Mouse (Mus musculus) neural tube, embryonic 11.5 days (tissue): Measurements from ENCODE around the gene Rbfox3. TPM values are rescaled to one million over a fixed set of nuclear protein-coding genes. Genes with fewer than 3 reads are reported as not detected.
A peak's percentile ranks its signal among the peaks of the same experiment; 100 is the strongest.

Experiments used
- ATAC-seq: fragments of 200-750 bp; cut with Nextera tagmentation; 2 replicates; pipeline ENCODE4 v1.8.0; 2017; ENCODE audit warnings: moderate number of reproducible peaks, mild to moderate bottlenecking, moderate TSS enrichment, moderate library complexity; ENCODE audit not compliant: insufficient read depth, low FRiP score, low TSS enrichment
- DNase-seq: peaks from one replicate; pipeline ENCODE4 v3.0.0-alpha.2; 2015; ENCODE audit warnings: low spot score
- H3K27ac ChIP-seq: fragments of 300-500 bp; sonication (generic); 2 replicates; pipeline ENCODE4 v1.5.1; 2014; ENCODE audit warnings: low read depth, mild to moderate bottlenecking, low read length
- H3K27me3 ChIP-seq: fragments of 300-500 bp; sonication (generic); 2 replicates; pipeline ENCODE4 v1.6.1; 2014; ENCODE audit warnings: mild to moderate bottlenecking, low read length, mixed read lengths; ENCODE audit not compliant: control insufficient read depth, insufficient read depth
- H3K36me3 ChIP-seq: fragments of 300-500 bp; sonication (generic); 2 replicates; pipeline ENCODE4 v1.6.1; 2014; ENCODE audit warnings: mild to moderate bottlenecking, low read length, moderate library complexity, mixed read lengths; ENCODE audit not compliant: control insufficient read depth, insufficient read depth
- H3K4me1 ChIP-seq: fragments of 300-500 bp; sonication (generic); 2 replicates; pipeline ENCODE4 v1.6.1; 2014; ENCODE audit warnings: low read length, mixed read lengths; ENCODE audit not compliant: control insufficient read depth, insufficient read depth
- H3K4me2 ChIP-seq: fragments of 300-500 bp; sonication (generic); 2 replicates; pipeline ENCODE4 v1.6.1; 2014; ENCODE audit warnings: low read depth, mild to moderate bottlenecking, moderate library complexity
- H3K4me3 ChIP-seq: fragments of 300-500 bp; sonication (generic); 2 replicates; pipeline ENCODE4 v1.5.1; 2014; ENCODE audit warnings: low read depth, low read length
- H3K9ac ChIP-seq: fragments of 300-500 bp; sonication (generic); 2 replicates; pipeline ENCODE4 v1.6.1; 2014; ENCODE audit warnings: mild to moderate bottlenecking, low read length
- H3K9me3 ChIP-seq: fragments of 300-500 bp; sonication (generic); 2 replicates; pipeline ENCODE4 v1.6.1; 2016; ENCODE audit warnings: low read length; ENCODE audit not compliant: control insufficient read depth
- WGBS: fragments of 180-500 bp; shearing (Covaris S2); extraction: QIAGEN DNeasy Blood & Tissue Kit; methylation state at CpG from one replicate; pipeline ENCODE4 v1.1.7; 2014; 5-methylcytosine and 5-hydroxymethylcytosine counted together
- polyA plus RNA-seq: library from polyadenylated mRNA; unstranded; fragments of >200 nt; fragmentation: Nextera tagmentation; extraction: Ambion mirVana; gene quantifications from 2 replicates; pipeline ENCODE4 v1.2.1, GENCODE M21; 2014

The Rbfox3 gene
- polyA plus RNA-seq, 1 experiment from 2014 or later = 16.2 TPM

- no peak for ATAC-seq
- Histone ChIP-seq H3K4me1 (peaks cover 7% of the 10 kb centered on the region; the same call in 1 of the 2 replicates), H3K9ac (no peak overlapping the region), H3K36me3 (no peaks in the 10 kb centered on the region), H3K27ac (no peak overlapping the region), H3K27me3 (no peaks in the 10 kb centered on the region), H3K4me3 (no peak overlapping the region), H3K4me2 (no peak overlapping the region), H3K9me3 (no peaks in the 10 kb centered on the region)
- WGBS = 87% methylated on average over 8 of the region's 8 CpGs
- DNase-seq = no peak
Observed at GRCm38 (mm10) chr11:118484169-118484568, 427.2 kb downstream of the Rbfox3 start.

GRCm38 (mm10) chr11:118481751-118482150 is 429.6 kb downstream of the Rbfox3 start:
- Histone ChIP-seq H3K27me3 (no peaks in the 10 kb centered on the region), H3K27ac (no peak overlapping the region), H3K36me3 (no peaks in the 10 kb centered on the region), H3K4me3 (no peak overlapping the region), H3K4me1 (0 out of 2 replicates have a peak, but pooled peaks cover 3% of the 10 kb centered on the region), H3K9ac (no peak overlapping the region), H3K4me2 (no peak overlapping the region), H3K9me3 (no peaks in the 10 kb centered on the region)
- no peak for ATAC-seq
- DNase-seq = no peak
- whole genome bisulfite sequencing = 84% methylated on average over 14 of the region's 14 CpGs

- no peaks in the 10 kb centered on the region for H3K36me3 ChIP-seq
- H3K9me3 ChIP-seq = no peaks in the 10 kb centered on the region
- WGBS = 93% methylated on average over 11 of the region's 11 CpGs
Observed at GRCm38 (mm10) chr11:118481231-118481630, 430.2 kb downstream of the Rbfox3 start.

GRCm38 (mm10) chr11:118479776-118480175 is 431.6 kb downstream of the Rbfox3 start:
- 0 out of 2 replicates have a peak, but pooled peaks cover 3% of the 10 kb centered on the region for H3K4me1 ChIP-seq
- ATAC-seq = no peak
- no peaks in the 10 kb centered on the region for H3K9me3 ChIP-seq
- H3K27me3 ChIP-seq = no peaks in the 10 kb centered on the region
- H3K27ac ChIP-seq = no peak overlapping the region
- no peak for DNase-seq
- WGBS = 82% methylated on average over 11 of the region's 12 CpGs
- H3K4me3 ChIP-seq = no peak overlapping the region
- H3K36me3 ChIP-seq = no peaks in the 10 kb centered on the region
- H3K4me2 ChIP-seq = no peak overlapping the region
- no peak overlapping the region for H3K9ac ChIP-seq

More at GRCm38 (mm10) chr11:118481231-118481630, 430.2 kb downstream of the Rbfox3 start:
- no peak for DNase-seq
- Histone ChIP-seq H3K4me3 (no peak overlapping the region), H3K4me1 (0 out of 2 replicates have a peak, but pooled peaks cover 3% of the 10 kb centered on the region), H3K9ac (no peak overlapping the region), H3K27me3 (no peaks in the 10 kb centered on the region), H3K4me2 (no peak overlapping the region), H3K27ac (no peak overlapping the region)
- ATAC-seq = no peak

- H3K9me3 ChIP-seq = no peaks in the 10 kb centered on the region
- peak within 1 kb of the TSS; percentile 66 for H3K4me3 ChIP-seq
- H3K36me3 ChIP-seq = no peaks in the 10 kb centered on the region
- DNase-seq (peak; percentile 95), ATAC-seq (peak; percentile 99)
- under 1% methylated on average over 56 of the region's 57 CpGs for WGBS
- H3K4me2 ChIP-seq = peak within 1 kb of the TSS; percentile 87
- H3K27me3 ChIP-seq = no peaks in the 10 kb centered on the region
- peak within 1 kb of the TSS; percentile 66 for H3K9ac ChIP-seq
- H3K27ac ChIP-seq = no peak within 1 kb of the TSS
- H3K4me1 ChIP-seq = 0 out of 2 replicates have a peak, but pooled peaks cover 3% of the 10 kb centered on the region
Observed at GRCm38 (mm10) chr11:118476396-118477373, 434.7 kb downstream of the Rbfox3 start, which contains the start of gene Engase. Gene Engase, plus strand, starts transcription at chr11:118476829.

- 0 out of 2 replicates have a peak, but pooled peaks cover 3% of the 10 kb centered on the region for H3K4me1 ChIP-seq
- H3K4me3 ChIP-seq = no peak overlapping the region
- ATAC-seq (no peak), DNase-seq (no peak)
- no peaks in the 10 kb centered on the region for H3K36me3 ChIP-seq
- H3K27ac ChIP-seq = no peak overlapping the region
- H3K9me3 ChIP-seq = no peaks in the 10 kb centered on the region
- H3K27me3 ChIP-seq = no peaks in the 10 kb centered on the region
- H3K9ac ChIP-seq = no peak overlapping the region
- no peak overlapping the region for H3K4me2 ChIP-seq
- 54% methylated on average over 7 of the region's 7 CpGs for WGBS
Observed at GRCm38 (mm10) chr11:118475496-118476083, 435.8 kb downstream of the Rbfox3 start.

GRCm38 (mm10) chr11:118473842-118474500 is 437.4 kb downstream of the Rbfox3 start:
- ATAC-seq = no peak
- WGBS = 76% methylated on average over 6 of the region's 6 CpGs

GRCm38 (mm10) chr11:118473161-118473560 is 438.2 kb downstream of the Rbfox3 start:
- Histone ChIP-seq H3K27me3 (no peaks in the 10 kb centered on the region), H3K36me3 (no peaks in the 10 kb centered on the region), H3K4me1 (peaks cover 9% of the 10 kb centered on the region; the same call in 1 of the 2 replicates), H3K27ac (no peak overlapping the region), H3K4me2 (no peak overlapping the region), H3K4me3 (no peak overlapping the region), H3K9me3 (no peaks in the 10 kb centered on the region), H3K9ac (no peak overlapping the region)
- DNase-seq (no peak), ATAC-seq (no peak)
- 95% methylated on average over 1 of the region's 1 CpGs for WGBS

More at GRCm38 (mm10) chr11:118473842-118474500, 437.4 kb downstream of the Rbfox3 start:
- Histone ChIP-seq H3K4me1 (peaks cover 9% of the 10 kb centered on the region; the same call in 1 of the 2 replicates), H3K36me3 (no peaks in the 10 kb centered on the region), H3K27ac (no peak overlapping the region), H3K4me3 (no peak overlapping the region), H3K4me2 (no peak overlapping the region), H3K27me3 (no peaks in the 10 kb centered on the region), H3K9ac (no peak overlapping the region), H3K9me3 (no peaks in the 10 kb centered on the region)
- DNase-seq = no peak
